Mouse (Mus musculus): ENCODE results near the gene Wdfy4. TPM values are rescaled to one million over a fixed set of nuclear protein-coding genes. Genes with fewer than 3 reads are reported as not detected.

Wdfy4 gene
- polyA plus RNA-seq, 1 experiment from 2014 or later, result 1.2 TPM

DNA sequence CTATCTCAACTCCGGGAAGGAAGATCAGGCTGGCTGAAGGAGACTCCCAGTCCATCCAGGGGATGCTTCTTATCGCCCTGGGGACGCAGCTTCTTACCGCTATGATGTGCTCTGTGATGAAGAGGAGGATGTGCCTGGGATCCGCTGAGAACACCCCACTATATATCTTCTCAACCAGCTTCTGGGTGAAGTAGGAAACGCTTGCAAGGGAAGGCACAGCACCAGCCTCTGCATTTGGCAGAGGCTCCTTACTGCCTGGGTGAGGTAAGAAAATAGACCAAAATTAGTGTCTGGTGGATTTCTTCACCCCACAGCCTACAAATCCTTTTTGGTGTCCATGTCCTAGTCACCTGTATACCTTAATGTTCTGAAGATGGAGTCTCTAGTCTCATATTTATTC is 107.2 kb downstream of the Wdfy4 start:
- no peak for ATAC-seq (ENCODE audit: insufficient read depth)

DNA sequence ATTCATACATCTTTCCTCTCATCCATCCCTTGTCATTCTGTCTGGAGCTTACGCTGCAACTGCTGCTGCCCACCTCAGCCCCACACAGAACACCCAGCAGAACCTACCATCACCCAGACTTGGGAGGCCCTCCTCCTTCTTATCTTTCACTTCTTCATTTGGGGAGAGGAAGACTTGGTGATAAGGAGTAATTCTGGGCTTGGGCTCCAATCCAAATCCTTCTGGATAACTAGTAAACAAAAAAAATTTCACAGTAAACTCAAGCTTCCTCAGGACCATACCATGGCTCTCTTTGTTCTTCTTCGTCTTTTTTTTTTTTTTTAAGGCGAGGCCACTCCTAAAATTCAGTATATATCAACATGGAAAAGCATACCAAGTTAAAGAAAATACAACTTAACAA is 112.0 kb downstream of the Wdfy4 start:
- WGBS (ENCODE audit: insufficient replicate concordance), result 70% methylated on average over 3 of the region's 3 CpGs
- H3K9ac ChIP-seq, result no peak overlapping the region
- no peaks in the 10 kb centered on the region for H3K4me1 ChIP-seq (replicated peaks)
- no peaks in the 10 kb centered on the region for H3K9me3 ChIP-seq (replicated peaks)
- H3K4me2 ChIP-seq, result no peak overlapping the region
- no peak overlapping the region for H3K27ac ChIP-seq (replicated peaks)
- no peaks in the 10 kb centered on the region for H3K27me3 ChIP-seq
- no peaks in the 10 kb centered on the region for H3K36me3 ChIP-seq (replicated peaks)
- H3K4me3 ChIP-seq (replicated peaks), result no peak overlapping the region
- no peak for ATAC-seq (ENCODE audit: insufficient read depth)

More for the DNA sequence above, 107.2 kb downstream of the Wdfy4 start:
- no peak overlapping the region for H3K27ac ChIP-seq (replicated peaks)
- H3K4me2 ChIP-seq, result no peak overlapping the region
- no peaks in the 10 kb centered on the region for H3K36me3 ChIP-seq (replicated peaks)
- H3K27me3 ChIP-seq, result no peaks in the 10 kb centered on the region
- H3K4me3 ChIP-seq (replicated peaks), result no peak overlapping the region
- H3K9me3 ChIP-seq (replicated peaks), result no peaks in the 10 kb centered on the region
- no peaks in the 10 kb centered on the region for H3K4me1 ChIP-seq (replicated peaks)
- 66% methylated on average over 6 of the region's 6 CpGs for WGBS (ENCODE audit: insufficient replicate concordance)
- H3K9ac ChIP-seq, result no peak overlapping the region

- Histone ChIP-seq H3K4me2 (no peak overlapping the region), H3K4me3 (replicated peaks) (no peak overlapping the region), H3K27ac (replicated peaks) (no peak overlapping the region), H3K36me3 (replicated peaks) (no peaks in the 10 kb centered on the region), H3K9ac (no peak overlapping the region), H3K27me3 (no peaks in the 10 kb centered on the region), H3K4me1 (replicated peaks) (no peaks in the 10 kb centered on the region), H3K9me3 (replicated peaks) (no peaks in the 10 kb centered on the region)
- 64% methylated on average over 7 of the region's 7 CpGs for WGBS (ENCODE audit: insufficient replicate concordance)
- ATAC-seq (ENCODE audit: insufficient read depth), result no peak
Measured at GRCm38 (mm10) chr14:33072351-33072750, 113.0 kb downstream of the Wdfy4 start.

GRCm38 (mm10) chr14:33067676-33068075 is 117.6 kb downstream of the Wdfy4 start:
- Histone ChIP-seq H3K9me3 (replicated peaks) (no peaks in the 10 kb centered on the region), H3K4me3 (replicated peaks) (no peak overlapping the region), H3K4me2 (no peak overlapping the region), H3K9ac (no peak overlapping the region), H3K27ac (replicated peaks) (no peak overlapping the region), H3K4me1 (replicated peaks) (no peaks in the 10 kb centered on the region), H3K36me3 (replicated peaks) (no peaks in the 10 kb centered on the region), H3K27me3 (no peaks in the 10 kb centered on the region)
- no peak for ATAC-seq (ENCODE audit: insufficient read depth)
- WGBS (ENCODE audit: insufficient replicate concordance), result 71% methylated on average over 9 of the region's 9 CpGs

DNA sequence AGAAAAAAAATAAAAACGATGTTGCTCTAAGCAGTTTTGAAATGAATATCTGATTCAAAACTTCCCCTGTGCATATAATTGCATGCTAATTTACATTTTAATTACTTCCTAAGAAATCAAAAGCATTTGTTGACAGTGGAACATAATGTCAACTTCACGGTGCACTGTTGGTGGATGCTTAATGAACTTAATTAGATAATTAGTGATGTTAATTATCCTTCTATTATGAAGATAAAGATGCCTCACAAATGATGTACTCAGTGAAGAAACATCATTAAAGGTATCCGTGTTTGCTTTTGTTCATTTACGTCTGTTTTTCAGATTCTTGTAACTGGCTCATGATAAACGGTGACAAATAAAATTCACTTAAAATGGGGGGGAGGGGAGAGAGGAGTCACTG is 122.3 kb downstream of the Wdfy4 start:
- H3K9ac ChIP-seq, result no peak overlapping the region
- ATAC-seq (ENCODE audit: insufficient read depth), result no peak
- no peaks in the 10 kb centered on the region for H3K9me3 ChIP-seq (replicated peaks)
- H3K4me1 ChIP-seq (replicated peaks), result no peaks in the 10 kb centered on the region
- H3K27ac ChIP-seq (replicated peaks), result no peak overlapping the region
- H3K4me3 ChIP-seq (replicated peaks), result no peak overlapping the region
- no peak overlapping the region for H3K4me2 ChIP-seq
- whole genome bisulfite sequencing (ENCODE audit: insufficient replicate concordance), result 59% methylated on average over 5 of the region's 5 CpGs
- no peaks in the 10 kb centered on the region for H3K36me3 ChIP-seq (replicated peaks)
- H3K27me3 ChIP-seq, result no peaks in the 10 kb centered on the region

- no peaks in the 10 kb centered on the region for H3K4me1 ChIP-seq (replicated peaks)
- H3K36me3 ChIP-seq (replicated peaks), result no peaks in the 10 kb centered on the region
- no peak for ATAC-seq (ENCODE audit: insufficient read depth)
- no peak overlapping the region for H3K9ac ChIP-seq
- H3K4me2 ChIP-seq, result no peak overlapping the region
- H3K27me3 ChIP-seq, result no peaks in the 10 kb centered on the region
- no peaks in the 10 kb centered on the region for H3K9me3 ChIP-seq (replicated peaks)
- no peak overlapping the region for H3K4me3 ChIP-seq (replicated peaks)
- no peak overlapping the region for H3K27ac ChIP-seq (replicated peaks)
- 70% methylated on average over 7 of the region's 7 CpGs for WGBS (ENCODE audit: insufficient replicate concordance)
Measured at GRCm38 (mm10) chr14:33058881-33059660, 126.2 kb downstream of the Wdfy4 start.

- 62% methylated on average over 8 of the region's 8 CpGs for WGBS (ENCODE audit: insufficient replicate concordance)
- H3K27ac ChIP-seq (replicated peaks), result no peak overlapping the region
- H3K4me1 ChIP-seq (replicated peaks), result no peaks in the 10 kb centered on the region
- H3K9ac ChIP-seq, result no peak overlapping the region
- no peaks in the 10 kb centered on the region for H3K9me3 ChIP-seq (replicated peaks)
- no peak for ATAC-seq (ENCODE audit: insufficient read depth)
- H3K36me3 ChIP-seq (replicated peaks), result no peaks in the 10 kb centered on the region
- H3K4me2 ChIP-seq, result no peak overlapping the region
- H3K27me3 ChIP-seq, result no peaks in the 10 kb centered on the region
- no peak overlapping the region for H3K4me3 ChIP-seq (replicated peaks)
Measured at GRCm38 (mm10) chr14:33053441-33053840, 131.9 kb downstream of the Wdfy4 start.

DNA sequence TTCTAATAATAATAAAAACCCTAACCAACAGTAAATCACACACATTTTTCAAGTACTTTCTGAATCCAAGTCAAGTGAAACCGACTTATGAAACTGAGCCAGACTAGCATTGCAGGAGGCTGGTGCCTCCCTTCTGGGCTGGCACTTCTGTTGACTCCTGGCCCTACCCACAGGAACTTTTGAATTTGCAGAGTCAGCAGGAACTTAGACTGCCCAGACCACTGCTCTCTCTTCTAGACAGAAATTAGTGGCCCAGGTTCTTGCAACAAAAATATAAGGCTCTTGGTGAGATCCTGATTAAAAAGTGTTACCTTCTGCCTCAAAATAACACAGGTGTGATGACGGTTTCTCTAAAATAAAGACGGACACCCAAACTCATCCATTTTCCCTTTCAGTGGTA is 140.1 kb downstream of the Wdfy4 start:
- ATAC-seq (ENCODE audit: insufficient read depth), result no peak
- no peak overlapping the region for H3K4me3 ChIP-seq (replicated peaks)
- H3K4me2 ChIP-seq, result no peak overlapping the region
- 65% methylated on average over 3 of the region's 3 CpGs for WGBS (ENCODE audit: insufficient replicate concordance)
- H3K27ac ChIP-seq (replicated peaks), result no peak overlapping the region
- no peaks in the 10 kb centered on the region for H3K36me3 ChIP-seq (replicated peaks)
- no peak overlapping the region for H3K9ac ChIP-seq
- H3K4me1 ChIP-seq (replicated peaks), result no peaks in the 10 kb centered on the region
- no peaks in the 10 kb centered on the region for H3K9me3 ChIP-seq (replicated peaks)
- no peaks in the 10 kb centered on the region for H3K27me3 ChIP-seq

DNA sequence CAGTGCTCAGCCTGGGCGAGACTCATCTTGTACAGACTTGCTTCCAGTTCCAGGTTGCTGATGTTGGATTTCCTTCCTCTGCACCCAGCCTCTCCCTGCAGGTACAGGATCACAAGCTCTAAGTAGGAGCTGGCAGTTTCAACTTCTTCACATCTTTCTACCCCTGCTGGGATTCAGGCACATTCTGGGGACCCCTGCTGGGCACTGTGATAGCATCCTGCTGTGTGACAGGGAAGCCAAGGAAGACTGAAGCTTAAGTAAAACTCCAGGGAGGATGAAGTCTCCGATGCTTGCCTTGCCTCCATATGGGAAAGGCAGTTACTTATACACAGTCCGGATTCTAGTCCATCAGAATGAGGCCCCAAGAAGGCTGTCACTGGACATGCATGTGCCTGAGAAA is 148.5 kb downstream of the Wdfy4 start:
- Histone ChIP-seq H3K4me1 (replicated peaks) (no peaks in the 10 kb centered on the region), H3K27me3 (no peaks in the 10 kb centered on the region), H3K36me3 (replicated peaks) (no peaks in the 10 kb centered on the region), H3K4me3 (replicated peaks) (no peak overlapping the region), H3K27ac (replicated peaks) (no peak overlapping the region), H3K9me3 (replicated peaks) (no peaks in the 10 kb centered on the region), H3K9ac (no peak overlapping the region), H3K4me2 (no peak overlapping the region)
- WGBS (ENCODE audit: insufficient replicate concordance), result 45% methylated on average over 3 of the region's 3 CpGs
- ATAC-seq (ENCODE audit: insufficient read depth), result no peak

- H3K36me3 ChIP-seq (replicated peaks), result no peaks in the 10 kb centered on the region
- no peak overlapping the region for H3K4me3 ChIP-seq (replicated peaks)
- ATAC-seq (ENCODE audit: insufficient read depth), result no peak
- no peak overlapping the region for H3K27ac ChIP-seq (replicated peaks)
- WGBS (ENCODE audit: insufficient replicate concordance), result 78% methylated on average over 5 of the region's 5 CpGs
- no peak overlapping the region for H3K4me2 ChIP-seq
- no peaks in the 10 kb centered on the region for H3K9me3 ChIP-seq (replicated peaks)
- H3K4me1 ChIP-seq (replicated peaks), result no peaks in the 10 kb centered on the region
- H3K27me3 ChIP-seq, result no peaks in the 10 kb centered on the region
- no peak overlapping the region for H3K9ac ChIP-seq
Measured at GRCm38 (mm10) chr14:33035386-33035785, 149.9 kb downstream of the Wdfy4 start.

GRCm38 (mm10) chr14:33033424-33033823 is 151.9 kb downstream of the Wdfy4 start:
- Histone ChIP-seq H3K27me3 (no peaks in the 10 kb centered on the region), H3K4me1 (replicated peaks) (no peaks in the 10 kb centered on the region), H3K4me2 (no peak overlapping the region), H3K4me3 (replicated peaks) (no peak overlapping the region), H3K27ac (replicated peaks) (no peak overlapping the region), H3K9me3 (replicated peaks) (no peaks in the 10 kb centered on the region), H3K9ac (no peak overlapping the region), H3K36me3 (replicated peaks) (no peaks in the 10 kb centered on the region)
- WGBS (ENCODE audit: insufficient replicate concordance), result 50% methylated on average over 6 of the region's 6 CpGs
- ATAC-seq (ENCODE audit: insufficient read depth), result no peak

DNA sequence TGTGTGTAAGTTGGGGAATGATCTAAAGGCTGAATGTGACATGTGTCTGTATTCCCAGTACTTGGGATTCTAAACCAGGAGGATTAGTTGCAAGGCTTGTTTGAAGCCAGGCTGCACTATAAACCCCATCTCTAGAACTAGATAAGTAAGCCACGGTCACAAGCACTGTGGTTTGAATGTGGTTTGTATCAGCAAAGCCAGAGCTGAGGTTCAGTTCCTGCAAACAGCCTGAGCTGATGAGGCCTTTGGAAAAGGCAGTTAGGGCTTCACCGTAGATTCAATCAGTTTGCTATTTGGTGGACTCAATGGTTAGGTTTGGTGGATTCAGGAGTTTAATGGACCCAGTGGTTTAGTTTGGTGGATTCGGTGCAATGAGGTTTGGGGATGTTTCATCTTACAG is 154.5 kb downstream of the Wdfy4 start:
- 22% methylated on average over 3 of the region's 3 CpGs for WGBS (ENCODE audit: insufficient replicate concordance)
- Histone ChIP-seq H3K36me3 (replicated peaks) (no peaks in the 10 kb centered on the region), H3K9ac (no peak overlapping the region), H3K4me3 (replicated peaks) (no peak overlapping the region), H3K4me1 (replicated peaks) (no peaks in the 10 kb centered on the region), H3K27me3 (no peaks in the 10 kb centered on the region), H3K4me2 (no peak overlapping the region), H3K27ac (replicated peaks) (no peak overlapping the region), H3K9me3 (replicated peaks) (no peaks in the 10 kb centered on the region)
- ATAC-seq (ENCODE audit: insufficient read depth), result no peak
